Mouse (Mus musculus): Measurements from ENCODE around the gene Gm13090. TPM values are rescaled to one million over a fixed set of nuclear protein-coding genes. Genes with fewer than 3 reads are reported as not detected.
A peak's percentile ranks its signal among the peaks of the same experiment; 100 is the strongest.

Gene Gm13090
- polyA plus RNA-seq, 1 experiment from 2014 or later: not detected

DNA sequence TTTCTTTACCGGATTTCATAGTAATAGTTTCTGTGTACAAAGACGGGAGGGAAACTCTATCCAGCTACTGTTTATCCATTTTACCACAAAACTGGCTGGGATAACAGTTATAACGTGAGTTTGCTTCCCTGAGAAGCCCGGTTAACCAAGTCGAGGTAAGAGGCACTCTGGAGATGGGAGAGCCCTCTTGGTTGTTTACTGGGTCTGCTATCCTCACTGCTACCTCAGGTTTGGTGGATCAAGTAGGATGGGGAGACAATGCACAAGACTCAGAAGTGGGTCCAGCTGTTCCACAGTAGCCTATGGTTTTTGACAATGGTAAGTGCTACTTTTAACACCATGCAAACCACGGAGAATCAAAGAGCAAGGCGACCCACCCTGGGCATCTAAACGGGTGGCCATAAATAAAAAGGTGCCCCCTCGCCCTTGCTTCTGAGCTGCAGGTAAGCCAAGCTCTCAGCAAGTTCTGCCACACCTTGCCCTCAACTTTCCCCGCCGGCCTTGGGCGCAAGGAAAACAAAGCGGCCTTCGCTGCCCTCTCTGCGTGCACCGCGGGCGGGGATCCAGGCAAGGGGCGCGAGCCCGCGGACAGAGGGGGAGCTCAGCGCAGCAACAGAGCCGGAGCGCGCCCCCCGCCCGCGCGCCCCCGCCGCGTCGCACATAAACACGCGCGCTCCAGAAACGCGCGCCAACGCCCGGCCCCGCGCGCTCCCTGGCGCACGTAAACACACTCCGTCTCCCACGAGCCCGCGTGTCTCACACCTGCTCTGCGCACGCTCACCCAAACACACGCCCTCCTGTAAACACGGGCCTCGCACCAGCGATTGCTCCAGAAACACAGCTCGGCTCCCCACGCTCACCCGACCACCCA lies 18.0 kb downstream of the Gm13090 start:
- 1% methylated on average over 59 of the region's 60 CpGs for WGBS
- Histone ChIP-seq H3K36me3 (ENCODE audit: control insufficient read depth, insufficient read depth, low read length) (no peaks in the 10 kb centered on the region), H3K4me2 (ENCODE audit: low read length) (peak overlapping the region; percentile 79), H3K4me3 (ENCODE audit: low read depth, low read length) (peak overlapping the region; percentile 89), H3K27ac (ENCODE audit: low read length) (peak overlapping the region; percentile 98), H3K27me3 (ENCODE audit: control insufficient read depth, insufficient read depth, low read depth, low read length) (no peaks in the 10 kb centered on the region), H3K9me3 (replicated peaks; ENCODE audit: control insufficient read depth, low read length, poor library complexity, severe bottlenecking) (no peaks in the 10 kb centered on the region), H3K9ac (ENCODE audit: low read depth, low read length) (peak overlapping the region; percentile 92), H3K4me1 (ENCODE audit: control insufficient read depth, insufficient read depth, low read length) (peaks cover 43% of the 10 kb centered on the region)
- ATAC-seq: peak; percentile 57

DNA sequence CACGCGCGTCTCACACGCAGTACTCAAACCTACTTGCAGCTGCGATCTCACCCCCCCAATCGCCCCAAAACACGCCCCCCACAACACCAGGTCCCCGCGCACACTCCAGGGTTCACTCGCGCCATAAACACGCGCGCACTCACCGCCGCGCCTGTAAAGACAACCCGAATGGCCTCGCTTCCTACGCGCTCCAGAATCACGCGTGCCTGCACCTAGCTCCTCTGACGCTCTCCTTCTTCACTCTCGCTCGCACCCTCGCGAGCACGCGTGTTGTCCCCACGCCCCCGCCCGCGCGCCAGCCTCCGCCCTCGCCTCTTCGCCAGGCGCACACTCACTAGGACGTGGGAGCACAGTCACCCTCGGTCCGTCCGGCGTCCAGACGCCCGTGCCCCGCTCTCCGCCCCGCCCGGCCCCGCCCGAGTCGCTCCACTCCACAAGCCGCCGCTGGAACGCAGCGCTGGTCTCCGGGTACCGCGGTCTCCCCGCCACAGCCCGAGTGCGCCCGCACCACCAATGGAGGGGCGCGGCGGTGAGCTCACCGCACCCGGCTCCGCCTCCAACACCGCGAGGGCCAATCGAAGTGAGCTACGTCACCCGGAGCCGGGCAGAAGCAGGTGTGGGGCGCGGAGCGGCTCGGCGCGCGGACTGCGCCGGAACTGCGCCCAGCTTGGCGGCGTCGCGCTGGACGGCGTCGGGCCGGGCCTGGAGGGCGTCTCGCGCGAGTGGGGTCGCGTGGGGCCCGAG lies 18.8 kb downstream of the Gm13090 start:
- H3K4me2 ChIP-seq (ENCODE audit: low read length): peak overlapping the region; percentile 79
- no peaks in the 10 kb centered on the region for H3K9me3 ChIP-seq (replicated peaks; ENCODE audit: control insufficient read depth, low read length, poor library complexity, severe bottlenecking)
- peak; percentile 98 for ATAC-seq
- H3K9ac ChIP-seq (ENCODE audit: low read depth, low read length): peak overlapping the region; percentile 92
- H3K27me3 ChIP-seq (ENCODE audit: control insufficient read depth, insufficient read depth, low read depth, low read length): no peaks in the 10 kb centered on the region
- under 1% methylated on average over 94 of the region's 101 CpGs for WGBS
- H3K4me1 ChIP-seq (ENCODE audit: control insufficient read depth, insufficient read depth, low read length): peaks cover 35% of the 10 kb centered on the region
- peak overlapping the region; percentile 98 for H3K27ac ChIP-seq (ENCODE audit: low read length)
- H3K4me3 ChIP-seq (ENCODE audit: low read depth, low read length): peak overlapping the region; percentile 89
- no peaks in the 10 kb centered on the region for H3K36me3 ChIP-seq (ENCODE audit: control insufficient read depth, insufficient read depth, low read length)

DNA sequence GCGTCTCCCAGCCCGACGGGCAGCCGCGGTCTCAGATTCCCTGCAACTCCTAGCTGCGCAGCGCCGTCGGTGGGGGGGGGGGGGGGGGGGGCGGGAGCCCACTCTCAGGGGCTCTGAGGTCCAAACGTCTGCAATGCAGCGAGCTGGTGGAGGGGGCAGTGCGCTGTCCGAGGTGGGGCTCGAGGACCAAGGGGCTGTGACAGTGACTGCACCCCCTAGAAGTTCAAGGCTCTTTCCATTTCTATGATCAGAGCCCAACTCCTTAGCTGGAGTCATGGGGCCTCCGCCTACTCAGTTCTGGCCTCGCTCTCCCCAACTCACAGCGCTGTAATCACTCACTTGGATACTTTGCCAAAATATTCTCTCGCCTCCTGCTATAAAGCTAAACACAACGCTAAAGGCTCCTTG lies 19.5 kb downstream of the Gm13090 start:
- no peaks in the 10 kb centered on the region for H3K9me3 ChIP-seq (replicated peaks; ENCODE audit: control insufficient read depth, low read length, poor library complexity, severe bottlenecking)
- H3K4me2 ChIP-seq (ENCODE audit: low read length): peak overlapping the region; percentile 79
- no peaks in the 10 kb centered on the region for H3K27me3 ChIP-seq (ENCODE audit: control insufficient read depth, insufficient read depth, low read depth, low read length)
- WGBS: 5% methylated on average over 8 of the region's 20 CpGs
- peaks cover 29% of the 10 kb centered on the region for H3K4me1 ChIP-seq (ENCODE audit: control insufficient read depth, insufficient read depth, low read length)
- H3K4me3 ChIP-seq (ENCODE audit: low read depth, low read length): peak overlapping the region; percentile 89
- ATAC-seq: no peak; the same call in 1 of the 2 replicates
- H3K27ac ChIP-seq (ENCODE audit: low read length): peak overlapping the region; percentile 98
- peak overlapping the region; percentile 92 for H3K9ac ChIP-seq (ENCODE audit: low read depth, low read length)
- H3K36me3 ChIP-seq (ENCODE audit: control insufficient read depth, insufficient read depth, low read length): no peaks in the 10 kb centered on the region

DNA sequence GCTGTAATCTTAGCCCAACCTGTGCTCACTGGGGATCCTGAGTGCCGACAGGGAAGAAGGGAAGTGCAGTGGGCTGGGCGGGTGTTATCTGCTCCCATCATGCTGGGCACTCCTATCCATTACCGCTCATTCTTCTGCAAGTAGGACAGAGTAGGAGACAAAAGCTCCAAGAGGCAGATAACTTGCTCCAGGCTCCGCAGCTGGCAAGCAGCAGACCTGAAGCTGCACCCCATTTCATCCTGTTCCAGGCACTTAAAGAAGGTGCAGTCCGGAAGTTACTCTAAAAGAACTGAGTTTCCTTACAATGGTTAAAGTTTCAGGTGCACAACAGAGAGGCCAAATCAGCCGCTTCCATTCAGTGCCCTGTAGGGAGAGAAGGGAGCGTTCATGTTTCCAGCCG lies 21.9 kb downstream of the Gm13090 start:
- no peak overlapping the region for H3K4me3 ChIP-seq (ENCODE audit: low read depth, low read length)
- H3K9ac ChIP-seq (ENCODE audit: low read depth, low read length): no peak overlapping the region
- no peak overlapping the region for H3K27ac ChIP-seq (ENCODE audit: low read length)
- H3K36me3 ChIP-seq (ENCODE audit: control insufficient read depth, insufficient read depth, low read length): no peaks in the 10 kb centered on the region
- peaks cover 6% of the 10 kb centered on the region for H3K4me1 ChIP-seq (ENCODE audit: control insufficient read depth, insufficient read depth, low read length)
- no peaks in the 10 kb centered on the region for H3K27me3 ChIP-seq (ENCODE audit: control insufficient read depth, insufficient read depth, low read depth, low read length)
- ATAC-seq: no peak
- H3K4me2 ChIP-seq (ENCODE audit: low read length): no peak overlapping the region
- 65% methylated on average over 8 of the region's 8 CpGs for WGBS
- H3K9me3 ChIP-seq (replicated peaks; ENCODE audit: control insufficient read depth, low read length, poor library complexity, severe bottlenecking): no peaks in the 10 kb centered on the region

DNA sequence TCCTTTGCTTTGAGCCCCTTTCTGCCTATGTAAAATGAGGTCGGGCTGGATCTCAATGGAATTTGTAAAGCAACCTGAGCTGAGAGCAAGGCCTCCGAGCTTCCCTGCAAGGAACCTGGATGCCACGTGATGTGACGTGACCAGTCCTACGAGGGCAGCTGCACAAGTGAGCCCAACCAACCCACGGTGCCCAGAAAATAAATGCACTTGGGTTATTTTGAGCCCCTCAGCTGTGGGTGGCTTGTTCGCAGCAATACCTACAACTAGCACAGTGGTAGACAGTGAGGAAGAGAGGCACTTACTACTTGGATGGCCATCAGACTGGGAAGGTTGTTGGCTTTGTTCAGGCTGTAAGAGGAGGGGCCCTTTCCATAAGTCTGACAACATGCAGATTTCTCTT lies 25.2 kb downstream of the Gm13090 start:
- Histone ChIP-seq H3K4me1 (ENCODE audit: control insufficient read depth, insufficient read depth, low read length) (no peaks in the 10 kb centered on the region), H3K36me3 (ENCODE audit: control insufficient read depth, insufficient read depth, low read length) (no peaks in the 10 kb centered on the region; the same call in 1 of the 2 replicates), H3K4me2 (ENCODE audit: low read length) (no peak overlapping the region), H3K9me3 (replicated peaks; ENCODE audit: control insufficient read depth, low read length, poor library complexity, severe bottlenecking) (no peaks in the 10 kb centered on the region), H3K9ac (ENCODE audit: low read depth, low read length) (no peak overlapping the region), H3K27me3 (ENCODE audit: control insufficient read depth, insufficient read depth, low read depth, low read length) (no peaks in the 10 kb centered on the region), H3K4me3 (ENCODE audit: low read depth, low read length) (no peak overlapping the region), H3K27ac (ENCODE audit: low read length) (no peak overlapping the region)
- no peak for ATAC-seq
- 93% methylated on average over 7 of the region's 7 CpGs for WGBS

DNA sequence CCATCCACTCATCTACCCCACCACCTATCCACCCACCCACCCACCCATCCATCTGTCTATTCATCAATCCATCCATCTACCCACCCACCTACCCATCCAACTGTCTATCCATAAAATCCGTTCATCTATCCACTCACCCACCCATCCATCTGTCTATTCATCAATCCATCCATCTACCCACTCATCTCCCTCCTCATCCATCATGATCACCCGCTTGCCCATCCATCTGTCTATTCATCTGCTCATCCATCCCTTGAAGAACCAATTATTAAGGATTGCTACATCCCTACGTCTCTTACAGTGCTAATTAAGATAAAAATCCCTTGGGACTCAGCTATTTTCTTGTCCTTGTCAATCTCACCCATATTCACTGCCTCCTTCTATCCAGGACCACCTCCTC lies 29.5 kb downstream of the Gm13090 start:
- Histone ChIP-seq H3K4me2 (ENCODE audit: low read length) (no peak overlapping the region), H3K4me3 (ENCODE audit: low read depth, low read length) (no peak overlapping the region), H3K27me3 (ENCODE audit: control insufficient read depth, insufficient read depth, low read depth, low read length) (no peaks in the 10 kb centered on the region), H3K27ac (ENCODE audit: low read length) (no peak overlapping the region), H3K36me3 (ENCODE audit: control insufficient read depth, insufficient read depth, low read length) (peaks cover 10% of the 10 kb centered on the region), H3K9ac (ENCODE audit: low read depth, low read length) (no peak overlapping the region), H3K4me1 (ENCODE audit: control insufficient read depth, insufficient read depth, low read length) (no peaks in the 10 kb centered on the region), H3K9me3 (replicated peaks; ENCODE audit: control insufficient read depth, low read length, poor library complexity, severe bottlenecking) (no peaks in the 10 kb centered on the region)
- 81% methylated on average over 3 of the region's 3 CpGs for WGBS
- ATAC-seq: no peak

DNA sequence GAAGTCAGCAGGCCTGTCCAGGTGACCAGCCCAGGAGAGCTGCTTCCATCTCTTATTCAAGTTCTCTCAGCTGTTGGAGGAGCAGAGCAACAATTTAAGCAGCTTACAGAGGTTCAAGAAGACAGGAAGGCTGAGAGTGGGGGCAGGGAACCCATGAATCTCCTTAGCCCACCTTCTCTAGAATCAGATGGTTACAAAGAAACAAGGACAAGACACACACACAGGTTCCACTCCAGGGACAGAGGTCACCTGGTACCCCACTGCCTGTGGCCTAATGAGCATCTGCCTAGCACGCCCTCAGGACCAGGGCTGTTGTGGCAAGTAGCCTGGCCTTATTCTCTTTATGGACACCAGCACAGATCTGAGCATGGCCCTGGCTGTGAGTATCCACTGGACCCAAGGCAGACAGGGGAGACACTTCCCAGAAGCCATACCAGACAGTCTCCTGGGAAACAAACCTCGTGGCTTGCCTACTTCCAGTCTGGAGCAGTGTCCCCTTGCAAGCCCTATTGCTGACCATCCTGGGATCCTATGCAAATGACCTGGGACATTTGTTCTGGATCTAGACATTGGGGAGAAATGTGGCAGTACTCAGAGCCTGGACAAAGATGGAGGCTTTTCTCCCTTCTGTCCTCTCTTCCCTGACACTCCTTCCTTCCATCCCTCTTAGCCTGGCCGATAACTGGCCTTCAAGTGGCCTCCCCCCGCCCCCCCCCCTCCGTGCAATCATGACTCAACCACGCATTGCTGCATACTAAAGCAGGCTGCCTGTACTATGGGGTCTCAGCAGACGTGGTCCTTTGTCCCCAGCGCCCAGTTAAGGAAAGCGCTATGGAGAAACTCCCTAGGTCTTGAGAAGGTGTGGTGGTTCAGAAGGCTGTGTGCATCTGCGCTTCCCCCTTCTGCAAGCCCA lies 38.5 kb downstream of the Gm13090 start:
- H3K4me1 ChIP-seq (ENCODE audit: control insufficient read depth, insufficient read depth, low read length): peaks cover 41% of the 10 kb centered on the region
- no peaks in the 10 kb centered on the region for H3K36me3 ChIP-seq (ENCODE audit: control insufficient read depth, insufficient read depth, low read length)
- peak overlapping the region; percentile 100 for H3K27ac ChIP-seq (ENCODE audit: low read length)
- peak overlapping the region; percentile 51 for H3K4me3 ChIP-seq (ENCODE audit: low read depth, low read length)
- H3K27me3 ChIP-seq (ENCODE audit: control insufficient read depth, insufficient read depth, low read depth, low read length): no peaks in the 10 kb centered on the region
- 2% methylated on average over 10 of the region's 10 CpGs for WGBS
- peak; percentile 59 for ATAC-seq
- no peaks in the 10 kb centered on the region for H3K9me3 ChIP-seq (replicated peaks; ENCODE audit: control insufficient read depth, low read length, poor library complexity, severe bottlenecking)
- H3K9ac ChIP-seq (ENCODE audit: low read depth, low read length): peak overlapping the region; percentile 93
- H3K4me2 ChIP-seq (ENCODE audit: low read length): peak overlapping the region; percentile 89

DNA sequence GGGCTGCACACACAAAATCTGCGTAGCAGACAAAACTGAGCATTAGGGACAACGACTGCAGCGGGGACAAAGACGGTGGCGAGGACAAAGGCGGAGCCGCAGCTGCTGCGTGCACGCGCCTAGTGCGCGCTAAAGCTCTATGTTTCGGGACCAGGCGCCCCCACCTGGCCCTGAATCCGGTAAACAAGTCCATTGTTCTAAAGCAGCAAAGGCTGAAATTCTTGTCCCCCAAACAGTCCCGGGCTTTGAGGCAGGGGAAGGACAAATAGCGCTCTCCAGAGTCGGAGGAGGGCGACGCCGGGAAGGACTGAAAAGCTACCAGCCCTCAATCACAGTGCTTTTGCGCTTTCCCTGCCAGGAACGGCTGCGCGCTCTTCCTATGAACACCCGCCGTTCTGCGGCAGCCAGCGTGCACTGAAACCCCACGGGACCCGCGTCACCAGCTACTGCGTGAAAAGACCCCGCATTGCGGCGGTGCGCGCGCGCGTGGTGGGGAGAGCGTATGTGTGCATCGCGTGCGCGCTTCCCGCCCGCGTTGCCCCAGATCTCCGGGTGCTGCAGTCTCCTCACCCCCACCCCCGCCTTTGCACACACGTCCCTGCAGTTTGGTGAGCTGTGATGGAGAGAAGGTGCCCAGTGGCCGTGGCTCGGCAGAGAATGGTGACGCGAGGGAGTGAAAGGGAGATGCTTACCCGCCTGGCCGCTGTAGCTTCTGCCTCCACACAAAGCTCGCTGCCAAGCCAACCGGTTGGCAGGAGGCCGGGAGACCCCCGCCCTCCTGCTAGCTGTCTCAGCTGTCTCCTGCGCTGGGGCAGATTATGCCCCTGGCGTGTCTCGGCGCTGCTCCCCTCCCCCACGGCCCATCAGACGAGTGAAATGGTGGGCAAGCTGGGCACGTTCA lies 39.5 kb downstream of the Gm13090 start:
- Histone ChIP-seq H3K4me2 (ENCODE audit: low read length) (peak overlapping the region; percentile 89), H3K4me3 (ENCODE audit: low read depth, low read length) (peak overlapping the region; percentile 51), H3K27ac (ENCODE audit: low read length) (peak overlapping the region; percentile 100), H3K4me1 (ENCODE audit: control insufficient read depth, insufficient read depth, low read length) (peaks cover 41% of the 10 kb centered on the region), H3K9me3 (replicated peaks; ENCODE audit: control insufficient read depth, low read length, poor library complexity, severe bottlenecking) (no peaks in the 10 kb centered on the region), H3K27me3 (ENCODE audit: control insufficient read depth, insufficient read depth, low read depth, low read length) (no peaks in the 10 kb centered on the region), H3K36me3 (ENCODE audit: control insufficient read depth, insufficient read depth, low read length) (no peaks in the 10 kb centered on the region), H3K9ac (ENCODE audit: low read depth, low read length) (peak overlapping the region; percentile 93)
- under 1% methylated on average over 66 of the region's 69 CpGs for WGBS
- peak; percentile 84 for ATAC-seq
